ENCODE assay signal across 8 mouse cellular contexts in genomic region chr1:136521363-136521937, GRCm38 (mm10). TPM values are rescaled to one million over a fixed set of nuclear protein-coding genes. Genes with fewer than 3 reads are reported as not detected.
DNase-seq lines count a peak whose midpoint lies in the region; ATAC-seq and TF ChIP-seq lines count a peak whose summit lies in the region.

No protein-coding gene starts in this region.

- no peak; the same call in 1 of the 2 replicates for ATAC-seq in kidney, postnatal 0 days (replicated peaks; ENCODE audit: low FRiP score, low read depth)
- ATAC-seq in activated CD4-positive, CD25-positive, alpha-beta regulatory T cell, adult 4 months, result no peak

- TF ChIP-seq CTCF in kidney, postnatal 0 days (IDR thresholded peaks at IDR 0.05; ENCODE audit: low read depth), result peak; percentile 81

- H3K27ac ChIP-seq in kidney, postnatal 0 days, result no peak overlapping the region

- H3K9ac ChIP-seq in kidney, postnatal 0 days (ENCODE audit: low read depth, low read length), result no peak overlapping the region

- DNase-seq in adrenal gland, adult 2 months, result peak; percentile 41
- no peak for DNase-seq in adrenal gland, postnatal 4 days (ENCODE audit: low spot score in 2 of 2)
- DNase-seq in kidney, postnatal 0 days (ENCODE audit: low spot score), result peak; percentile 65
- no peak for DNase-seq in kidney, adult 11 months
- DNase-seq in brain, adult 2 months (ENCODE audit: low read depth, low spot score), result peak; percentile 82
- DNase-seq in layer of hippocampus, adult 11-12 months (ENCODE audit: low spot score), result peak; percentile 69
- peak; percentile 58 for DNase-seq in lung, postnatal 10 days

- no peaks in the 10 kb centered on the region for H3K27me3 ChIP-seq in kidney, postnatal 0 days (ENCODE audit: insufficient read depth, low read length)

- 73% methylated on average over 11 of the region's 11 CpGs for WGBS in kidney, postnatal 0 days

- H3K4me1 ChIP-seq in kidney, postnatal 0 days (replicated peaks; ENCODE audit: insufficient read depth, low read length), result no peaks in the 10 kb centered on the region

- no peaks in the 10 kb centered on the region for H3K36me3 ChIP-seq in kidney, postnatal 0 days (ENCODE audit: insufficient read depth, low read length)

- no peaks in the 10 kb centered on the region for H3K9me3 ChIP-seq in kidney, postnatal 0 days (replicated peaks; ENCODE audit: low read length)

- H3K4me3 ChIP-seq in kidney, postnatal 0 days (replicated peaks; ENCODE audit: low read depth, low read length), result no peak overlapping the region

- H3K4me2 ChIP-seq in kidney, postnatal 0 days (ENCODE audit: low read length), result no peak overlapping the region

RNA-seq across cellular contexts. Expression of gene Kif14, which starts 55.3 kb away (rescaled TPM):
- total RNA-seq in adrenal gland, adult 2 months (2021), result under 1 TPM; 0.28 to 0.52 TPM
- 0.03 and 0.06 TPM in 2 replicates for polyA plus RNA-seq in adrenal gland, adult 2 months (2012; rRNA removed)
- total RNA-seq in adrenal gland, postnatal 4 days (2021), result 1 to 10 TPM; 5.8 to 7.7 TPM
- polyA plus RNA-seq in kidney, postnatal 0 days (2015; fragmentation: Nextera tagmentation; extraction: Ambion mirVana), result 1.7 and 2.0 TPM in 2 replicates
- polyA plus RNA-seq in activated CD4-positive, CD25-positive, alpha-beta regulatory T cell, adult 4 months (2017; shearing (Covaris generic)), result 1 to 10 TPM; 1.6 to 3.8 TPM

Comparison
In these comparisons a context has a peak if more than half of its experiments do, and no peak if none do; other contexts are left out.
1. DNase-seq: peak in adrenal gland, adult 2 months (single experiment), kidney, postnatal 0 days (single experiment), brain, adult 2 months (single experiment), layer of hippocampus, adult 11-12 months (single experiment) and lung, postnatal 10 days (single experiment); none in adrenal gland, postnatal 4 days (0 of 2) and kidney, adult 11 months (single experiment).